In genomic region chr11:120549986-120550809, GRCm38 (mm10) we compare ENCODE assay signal across 8 mouse cellular contexts. TPM values are rescaled to one million over a fixed set of nuclear protein-coding genes. Genes with fewer than 3 reads are reported as not detected.
A peak's percentile ranks its signal among the peaks of the same experiment; 100 is the strongest.
DNase-seq lines count a peak whose midpoint lies in the region; ATAC-seq and TF ChIP-seq lines count a peak whose summit lies in the region.

No protein-coding gene starts in this region.

- no peak for ATAC-seq in embryonic facial prominence, embryonic 12.5 days (ENCODE audit: insufficient number of reproducible peaks, insufficient read depth, low FRiP score, low TSS enrichment)
- peak; percentile 1; the same call in 1 of the 2 replicates for ATAC-seq in hindbrain, embryonic 16.5 days
- ATAC-seq in midbrain, postnatal 0 days (ENCODE audit: low FRiP score), result peak; percentile 28; the same call in 1 of the 2 replicates

- intact Hi-C loops in left cerebral cortex, adult 2 months (cut with DNase I), result loop anchor here (2.0 kb wide), 1 partner anchor 31 kb away; no protein-coding TSS in a partner anchor
- intact Hi-C loops in left cerebral cortex, postnatal 10 days (cut with DNase I), result no loop called here

- H3K27ac ChIP-seq in left cerebral cortex, adult 2 months, result peak overlapping the region; percentile 93
- H3K27ac ChIP-seq in embryonic facial prominence, embryonic 12.5 days, result peak overlapping the region; percentile 90
- peak overlapping the region; percentile 90 for H3K27ac ChIP-seq in hindbrain, embryonic 16.5 days (ENCODE audit: low read depth, low read length)
- H3K27ac ChIP-seq in midbrain, postnatal 0 days (ENCODE audit: low read depth, low read length), result peak overlapping the region; percentile 89

- no peaks in the 10 kb centered on the region for H3K9me3 ChIP-seq in embryonic facial prominence, embryonic 12.5 days
- H3K9me3 ChIP-seq in hindbrain, embryonic 16.5 days (ENCODE audit: control insufficient read depth, low read length), result no peaks in the 10 kb centered on the region
- H3K9me3 ChIP-seq in midbrain, postnatal 0 days (ENCODE audit: low read length), result no peaks in the 10 kb centered on the region

- peak overlapping the region; percentile 98 for H3K9ac ChIP-seq in embryonic facial prominence, embryonic 12.5 days
- peak overlapping the region; percentile 87 for H3K9ac ChIP-seq in hindbrain, embryonic 16.5 days (ENCODE audit: low read depth, low read length)
- H3K9ac ChIP-seq in midbrain, postnatal 0 days (replicated peaks; ENCODE audit: low read length, poor library complexity, severe bottlenecking), result peak overlapping the region; percentile 99

- H3K4me1 ChIP-seq in embryonic facial prominence, embryonic 12.5 days, result peaks cover 23% of the 10 kb centered on the region
- peaks cover 20% of the 10 kb centered on the region for H3K4me1 ChIP-seq in hindbrain, embryonic 16.5 days (ENCODE audit: control insufficient read depth, insufficient read depth, low read depth, low read length)
- peaks cover 14% of the 10 kb centered on the region for H3K4me1 ChIP-seq in midbrain, postnatal 0 days (ENCODE audit: insufficient read depth, low read length)

- no peak for DNase-seq in left cerebral cortex, adult 2 months (ENCODE audit: extremely low spot score in 1 of 2, low spot score in 2 of 2)
- no peak for DNase-seq in left cerebral cortex, postnatal 10 days (ENCODE audit: extremely low spot score in 1 of 2, low spot score in 2 of 2)
- no peak for DNase-seq in midbrain, postnatal 0 days (ENCODE audit: low spot score)
- DNase-seq in left cerebral cortex, adult 8-10 months (ENCODE audit: low spot score in 2 of 2), result no peak
- DNase-seq in adrenal gland, postnatal 25 days, result no peak
- DNase-seq in adrenal gland, adult 2 months, result no peak

- peak overlapping the region; percentile 89 for H3K4me3 ChIP-seq in left cerebral cortex, adult 2 months
- peak overlapping the region; percentile 99 for H3K4me3 ChIP-seq in embryonic facial prominence, embryonic 12.5 days
- H3K4me3 ChIP-seq in hindbrain, embryonic 16.5 days (ENCODE audit: low read length), result peak overlapping the region; percentile 71
- peak overlapping the region; percentile 91 for H3K4me3 ChIP-seq in midbrain, postnatal 0 days (ENCODE audit: low read depth, low read length)

- no peaks in the 10 kb centered on the region for H3K36me3 ChIP-seq in embryonic facial prominence, embryonic 12.5 days
- H3K36me3 ChIP-seq in hindbrain, embryonic 16.5 days (ENCODE audit: control insufficient read depth, insufficient read depth, low read length), result no peaks in the 10 kb centered on the region
- H3K36me3 ChIP-seq in midbrain, postnatal 0 days (ENCODE audit: insufficient read depth, low read length), result no peaks in the 10 kb centered on the region

- H3K27me3 ChIP-seq in embryonic facial prominence, embryonic 12.5 days, result no peaks in the 10 kb centered on the region
- no peaks in the 10 kb centered on the region for H3K27me3 ChIP-seq in hindbrain, embryonic 16.5 days (replicated peaks; ENCODE audit: control insufficient read depth, insufficient read depth, low read length)
- H3K27me3 ChIP-seq in midbrain, postnatal 0 days (ENCODE audit: insufficient read depth, low read length), result no peaks in the 10 kb centered on the region

- peak overlapping the region; percentile 92 for H3K4me2 ChIP-seq in embryonic facial prominence, embryonic 12.5 days (replicated peaks)
- H3K4me2 ChIP-seq in hindbrain, embryonic 16.5 days (ENCODE audit: low read length), result peak overlapping the region; percentile 68
- peak overlapping the region; percentile 91 for H3K4me2 ChIP-seq in midbrain, postnatal 0 days (ENCODE audit: low read depth, low read length, poor library complexity, severe bottlenecking)

- WGBS in embryonic facial prominence, embryonic 12.5 days, result 66% methylated on average over 11 of the region's 11 CpGs
- WGBS in hindbrain, embryonic 16.5 days, result 74% methylated on average over 11 of the region's 11 CpGs
- WGBS in midbrain, postnatal 0 days, result 76% methylated on average over 11 of the region's 11 CpGs

- TF ChIP-seq CTCF in left cerebral cortex, adult 2 months (IDR thresholded peaks at IDR 0.05), result no peak
- no peak for TF ChIP-seq CTCF in midbrain, postnatal 0 days (IDR thresholded peaks at IDR 0.05)

RNA-seq across cellular contexts. Expression of gene Mcrip1, which starts 0.7 kb away (rescaled TPM):
- 10 to 100 TPM; 68.3 to 83.2 TPM for total RNA-seq in left cerebral cortex, adult 2 months (2021)
- 100 to 1,000 TPM; 103 to 110 TPM for total RNA-seq in left cerebral cortex, postnatal 10 days (2021)
- 234 and 242 TPM in 2 replicates for polyA plus RNA-seq in embryonic facial prominence, embryonic 12.5 days (2016; fragmentation: Nextera tagmentation; extraction: Ambion mirVana)
- polyA plus RNA-seq in hindbrain, embryonic 16.5 days (2015; fragmentation: Nextera tagmentation; extraction: Ambion mirVana), result 243 and 245 TPM in 2 replicates
- 132 and 138 TPM in 2 replicates for total RNA-seq in midbrain, postnatal 0 days (2014; rRNA removed)
- polyA plus RNA-seq in midbrain, postnatal 0 days (2015; fragmentation: Nextera tagmentation; extraction: Ambion mirVana), result 243 and 270 TPM in 2 replicates
- 10 to 100 TPM; 71.6 to 75.9 (median 74.1) TPM for total RNA-seq in left cerebral cortex, adult 8-10 months (2022)
- total RNA-seq in adrenal gland, postnatal 25 days (2021), result 67.5 and 75.4 TPM in 2 replicates
- 10 to 100 TPM; 56.9 to 65.8 TPM for total RNA-seq in adrenal gland, adult 2 months (2021)
- 136 and 157 TPM in 2 replicates for polyA plus RNA-seq in adrenal gland, adult 2 months (2012; rRNA removed)

RNA-seq across cellular contexts. Expression of gene Ppp1r27, which starts 0.7 kb away (rescaled TPM):
- total RNA-seq in left cerebral cortex, adult 2 months (2021), result not detected
- total RNA-seq in left cerebral cortex, postnatal 10 days (2021), result not detected
- polyA plus RNA-seq in embryonic facial prominence, embryonic 12.5 days (2016; fragmentation: Nextera tagmentation; extraction: Ambion mirVana), result 0.36 TPM in 1 of 2 replicates, not detected in the other
- polyA plus RNA-seq in hindbrain, embryonic 16.5 days (2015; fragmentation: Nextera tagmentation; extraction: Ambion mirVana), result 0.64 TPM in 1 of 2 replicates, not detected in the other
- not detected in 2 replicates for total RNA-seq in midbrain, postnatal 0 days (2014; rRNA removed)
- not detected in 2 replicates for polyA plus RNA-seq in midbrain, postnatal 0 days (2015; fragmentation: Nextera tagmentation; extraction: Ambion mirVana)
- total RNA-seq in left cerebral cortex, adult 8-10 months (2022), result not detected
- 1.4 TPM in 1 of 2 replicates, not detected in the other for total RNA-seq in adrenal gland, postnatal 25 days (2021)
- under 1 TPM; 0.40 to 0.79 TPM for total RNA-seq in adrenal gland, adult 2 months (2021)
- polyA plus RNA-seq in adrenal gland, adult 2 months (2012; rRNA removed), result 0.83 and 1.2 TPM in 2 replicates

RNA-seq across cellular contexts. Expression of gene Gcgr, which starts 19.7 kb away (rescaled TPM):
- not detected for total RNA-seq in left cerebral cortex, adult 2 months (2021)
- total RNA-seq in left cerebral cortex, postnatal 10 days (2021), result under 1 TPM in 1 of 2 experiments, not detected in 1; 0.26 TPM
- 1.7 and 2.1 TPM in 2 replicates for polyA plus RNA-seq in embryonic facial prominence, embryonic 12.5 days (2016; fragmentation: Nextera tagmentation; extraction: Ambion mirVana)
- polyA plus RNA-seq in hindbrain, embryonic 16.5 days (2015; fragmentation: Nextera tagmentation; extraction: Ambion mirVana), result 0.92 and 1.0 TPM in 2 replicates
- 0.60 TPM in 1 of 2 replicates, not detected in the other for total RNA-seq in midbrain, postnatal 0 days (2014; rRNA removed)
- polyA plus RNA-seq in midbrain, postnatal 0 days (2015; fragmentation: Nextera tagmentation; extraction: Ambion mirVana), result 0.17 and 0.21 TPM in 2 replicates
- total RNA-seq in left cerebral cortex, adult 8-10 months (2022), result under 1 TPM in 1 of 4 experiments, not detected in 3; 0.17 TPM
- total RNA-seq in adrenal gland, postnatal 25 days (2021), result 1.0 and 3.5 TPM in 2 replicates
- 1 to 10 TPM; 1.5 to 1.7 TPM for total RNA-seq in adrenal gland, adult 2 months (2021)
- 2.1 and 2.5 TPM in 2 replicates for polyA plus RNA-seq in adrenal gland, adult 2 months (2012; rRNA removed)

RNA-seq across cellular contexts. Expression of gene P4hb, which starts 22.9 kb away (rescaled TPM):
- total RNA-seq in left cerebral cortex, adult 2 months (2021), result 100 to 1,000 TPM; 114 to 120 TPM
- 100 to 1,000 TPM; 136 to 138 TPM for total RNA-seq in left cerebral cortex, postnatal 10 days (2021)
- 622 and 637 TPM in 2 replicates for polyA plus RNA-seq in embryonic facial prominence, embryonic 12.5 days (2016; fragmentation: Nextera tagmentation; extraction: Ambion mirVana)
- polyA plus RNA-seq in hindbrain, embryonic 16.5 days (2015; fragmentation: Nextera tagmentation; extraction: Ambion mirVana), result 252 and 298 TPM in 2 replicates
- 161 and 165 TPM in 2 replicates for total RNA-seq in midbrain, postnatal 0 days (2014; rRNA removed)
- 191 and 209 TPM in 2 replicates for polyA plus RNA-seq in midbrain, postnatal 0 days (2015; fragmentation: Nextera tagmentation; extraction: Ambion mirVana)
- 100 to 1,000 TPM; 110 to 142 (median 130) TPM for total RNA-seq in left cerebral cortex, adult 8-10 months (2022)
- total RNA-seq in adrenal gland, postnatal 25 days (2021), result 407 and 486 TPM in 2 replicates
- total RNA-seq in adrenal gland, adult 2 months (2021), result 100 to 1,000 TPM; 462 to 524 TPM
- 108 and 126 TPM in 2 replicates for polyA plus RNA-seq in adrenal gland, adult 2 months (2012; rRNA removed)

RNA-seq across cellular contexts. Expression of gene Arhgdia, which starts 31.2 kb away (rescaled TPM):
- total RNA-seq in left cerebral cortex, adult 2 months (2021), result 100 to 1,000 TPM; 290 to 300 TPM
- total RNA-seq in left cerebral cortex, postnatal 10 days (2021), result 100 to 1,000 TPM; 406 to 417 TPM
- 561 and 568 TPM in 2 replicates for polyA plus RNA-seq in embryonic facial prominence, embryonic 12.5 days (2016; fragmentation: Nextera tagmentation; extraction: Ambion mirVana)
- 501 and 544 TPM in 2 replicates for polyA plus RNA-seq in hindbrain, embryonic 16.5 days (2015; fragmentation: Nextera tagmentation; extraction: Ambion mirVana)
- 233 and 286 TPM in 2 replicates for total RNA-seq in midbrain, postnatal 0 days (2014; rRNA removed)
- 390 and 417 TPM in 2 replicates for polyA plus RNA-seq in midbrain, postnatal 0 days (2015; fragmentation: Nextera tagmentation; extraction: Ambion mirVana)
- 100 to 1,000 TPM; 307 to 323 (median 320) TPM for total RNA-seq in left cerebral cortex, adult 8-10 months (2022)
- total RNA-seq in adrenal gland, postnatal 25 days (2021), result 333 and 334 TPM in 2 replicates
- 100 to 1,000 TPM; 355 to 386 TPM for total RNA-seq in adrenal gland, adult 2 months (2021)
- 712 and 786 TPM in 2 replicates for polyA plus RNA-seq in adrenal gland, adult 2 months (2012; rRNA removed)
